Mouse (Mus musculus): ENCODE measurements around the gene Tubgcp6.

Tubgcp6 gene

GRCm38 (mm10) chr15:89103921-89104320 lies 19.0 kb downstream of the Tubgcp6 start:
- DNase-seq (ENCODE audit: inconsistent ontology term): no peak

- no peak for DNase-seq (ENCODE audit: inconsistent ontology term)
These were observed 20.3 kb downstream of the Tubgcp6 start for GRCm38 (mm10) chr15:89102646-89103045.

GRCm38 (mm10) chr15:89100823-89101222 lies 22.1 kb downstream of the Tubgcp6 start:
- no peak for DNase-seq (ENCODE audit: inconsistent ontology term)

GRCm38 (mm10) chr15:89098616-89099015 lies 24.3 kb downstream of the Tubgcp6 start:
- DNase-seq (ENCODE audit: inconsistent ontology term): no peak

- DNase-seq (ENCODE audit: inconsistent ontology term): no peak
These were observed 25.5 kb downstream of the Tubgcp6 start for GRCm38 (mm10) chr15:89097450-89097849.

GRCm38 (mm10) chr15:89092181-89092580 lies 30.7 kb downstream of the Tubgcp6 start:
- DNase-seq (ENCODE audit: inconsistent ontology term): no peak

GRCm38 (mm10) chr15:89090662-89091061 lies 32.2 kb downstream of the Tubgcp6 start:
- DNase-seq (ENCODE audit: inconsistent ontology term): no peak

- DNase-seq (ENCODE audit: inconsistent ontology term): no peak
These were observed 33.5 kb downstream of the Tubgcp6 start for GRCm38 (mm10) chr15:89089248-89090051.

- peak; percentile 91 for DNase-seq (ENCODE audit: inconsistent ontology term)
These were observed 34.2 kb downstream of the Tubgcp6 start, which contains the start of gene Selenoo for GRCm38 (mm10) chr15:89088607-89089247. TSS of gene Selenoo (plus strand) at chr15:89089084.

- DNase-seq (ENCODE audit: inconsistent ontology term): no peak
These were observed 38.1 kb downstream of the Tubgcp6 start for GRCm38 (mm10) chr15:89084826-89085225.

- no peak for DNase-seq (ENCODE audit: inconsistent ontology term)
These were observed 39.0 kb downstream of the Tubgcp6 start for GRCm38 (mm10) chr15:89083906-89084305.

GRCm38 (mm10) chr15:89078208-89078836 lies 44.6 kb downstream of the Tubgcp6 start:
- DNase-seq (ENCODE audit: inconsistent ontology term): no peak

GRCm38 (mm10) chr15:89076156-89076731 lies 46.7 kb downstream of the Tubgcp6 start:
- peak; percentile 72 for DNase-seq (ENCODE audit: inconsistent ontology term)

- DNase-seq (ENCODE audit: inconsistent ontology term): peak; percentile 95
These were observed 47.3 kb downstream of the Tubgcp6 start for GRCm38 (mm10) chr15:89075478-89076147.

- no peak for DNase-seq (ENCODE audit: inconsistent ontology term)
These were observed 48.1 kb downstream of the Tubgcp6 start, which contains the start of gene Trabd for GRCm38 (mm10) chr15:89074613-89075477. TSS of gene Trabd (plus strand) at chr15:89075124.

GRCm38 (mm10) chr15:89073993-89074603 lies 48.8 kb downstream of the Tubgcp6 start:
- DNase-seq (ENCODE audit: inconsistent ontology term): no peak

- DNase-seq (ENCODE audit: inconsistent ontology term): no peak
These were observed 52.3 kb downstream of the Tubgcp6 start for GRCm38 (mm10) chr15:89070606-89071005.

GRCm38 (mm10) chr15:89069336-89069840 lies 53.5 kb downstream of the Tubgcp6 start:
- no peak for DNase-seq (ENCODE audit: inconsistent ontology term)

GRCm38 (mm10) chr15:89068226-89068625 lies 54.7 kb downstream of the Tubgcp6 start:
- DNase-seq (ENCODE audit: inconsistent ontology term): no peak

- DNase-seq (ENCODE audit: inconsistent ontology term): no peak
These were observed 55.3 kb downstream of the Tubgcp6 start for GRCm38 (mm10) chr15:89067609-89068008.
